Comparison of ENCODE assay signal across 10 mouse cellular contexts in the genomic region with DNA sequence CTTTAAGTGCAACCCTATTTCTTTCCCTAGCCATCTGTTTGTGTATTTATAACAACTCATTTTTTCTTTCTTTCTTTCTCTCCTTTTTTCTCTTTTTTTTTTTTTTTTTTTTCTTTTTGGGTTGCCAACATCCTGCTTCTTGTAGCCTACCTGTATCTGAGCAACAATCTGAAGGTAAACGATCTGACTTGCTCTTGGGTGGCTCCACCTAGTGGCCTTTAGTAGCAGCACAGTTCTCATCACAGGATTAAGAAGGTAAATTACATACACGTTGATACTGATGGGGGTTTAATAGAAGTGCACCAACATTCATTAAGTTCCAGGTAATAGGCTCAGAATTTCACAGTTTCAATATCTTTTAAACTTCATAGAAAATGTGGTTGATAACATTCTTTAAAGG.
DNase-seq lines count a peak whose midpoint lies in the region; ATAC-seq and TF ChIP-seq lines count a peak whose summit lies in the region.
"Had no signal": no experiment of that assay in that cellular context is flagged by ENCODE, and none has a peak within 500 bp of the region (broad histone marks: within the 10 kb centered on the region; RNA-seq: fewer than 3 reads in every experiment).

No protein-coding gene starts in this region.

- peak; percentile 87 for TF ChIP-seq CTCF in layer of hippocampus, adult 2 months (conservative IDR thresholded peaks at IDR 0.05)

- no peak overlapping the region for H3K4me2 ChIP-seq in hindbrain, embryonic 13.5 days
- H3K4me2 ChIP-seq in hindbrain, embryonic 12.5 days (replicated peaks): no peak overlapping the region
- no peak overlapping the region for H3K4me2 ChIP-seq in forebrain, embryonic 16.5 days (ENCODE audit: low read length)
- H3K4me2 ChIP-seq in midbrain, embryonic 16.5 days (ENCODE audit: low read length): no peak overlapping the region

- no peak overlapping the region for H3K9ac ChIP-seq in hindbrain, embryonic 13.5 days
- H3K9ac ChIP-seq in hindbrain, embryonic 12.5 days: no peak overlapping the region
- H3K9ac ChIP-seq in forebrain, embryonic 16.5 days (replicated peaks; ENCODE audit: low read depth, low read length): no peak overlapping the region
- H3K9ac ChIP-seq in midbrain, embryonic 16.5 days (ENCODE audit: low read depth, low read length): no peak overlapping the region

- H3K36me3 ChIP-seq in hindbrain, embryonic 13.5 days: no peaks in the 10 kb centered on the region
- H3K36me3 ChIP-seq in hindbrain, embryonic 12.5 days: no peaks in the 10 kb centered on the region
- no peaks in the 10 kb centered on the region for H3K36me3 ChIP-seq in forebrain, embryonic 16.5 days (ENCODE audit: control insufficient read depth, insufficient read depth)
- no peaks in the 10 kb centered on the region for H3K36me3 ChIP-seq in midbrain, embryonic 16.5 days (ENCODE audit: control insufficient read depth, insufficient read depth, low read length)

- peak; percentile 55; the same call in 1 of the 2 replicates for ATAC-seq in hindbrain, embryonic 13.5 days (ENCODE audit: low FRiP score)
- ATAC-seq in hindbrain, embryonic 12.5 days (ENCODE audit: low FRiP score): no peak
- peak; percentile 74 for ATAC-seq in CD4-positive, CD25-positive, alpha-beta regulatory T cell, adult 4 months
- peak; percentile 19; the same call in 1 of the 2 replicates for ATAC-seq in forebrain, embryonic 16.5 days
- peak; percentile 74; the same call in 1 of the 2 replicates for ATAC-seq in midbrain, embryonic 16.5 days

- H3K27ac ChIP-seq in hindbrain, embryonic 13.5 days: no peak overlapping the region
- no peak overlapping the region for H3K27ac ChIP-seq in hindbrain, embryonic 12.5 days
- H3K27ac ChIP-seq in forebrain, embryonic 16.5 days (ENCODE audit: low read length): no peak overlapping the region
- H3K27ac ChIP-seq in layer of hippocampus, adult 2 months: no peak overlapping the region
- no peak overlapping the region for H3K27ac ChIP-seq in midbrain, embryonic 16.5 days (ENCODE audit: low read length)

- peaks cover 15% of the 10 kb centered on the region for H3K4me1 ChIP-seq in hindbrain, embryonic 13.5 days (replicated peaks)
- H3K4me1 ChIP-seq in hindbrain, embryonic 12.5 days: peaks cover 13% of the 10 kb centered on the region
- peaks cover 14% of the 10 kb centered on the region for H3K4me1 ChIP-seq in forebrain, embryonic 16.5 days (replicated peaks; ENCODE audit: control insufficient read depth, insufficient read depth, low read length)
- no peaks in the 10 kb centered on the region; the same call in 1 of the 2 replicates for H3K4me1 ChIP-seq in midbrain, embryonic 16.5 days (ENCODE audit: control insufficient read depth, insufficient read depth, low read length)
- H3K4me1 ChIP-seq: megakaryocyte, embryonic 14.5 days had no signal

- H3K4me3 ChIP-seq in hindbrain, embryonic 13.5 days: no peak overlapping the region
- no peak overlapping the region for H3K4me3 ChIP-seq in hindbrain, embryonic 12.5 days
- no peak overlapping the region for H3K4me3 ChIP-seq in forebrain, embryonic 16.5 days (replicated peaks; ENCODE audit: low read length)
- no peak overlapping the region for H3K4me3 ChIP-seq in layer of hippocampus, adult 2 months
- no peak overlapping the region for H3K4me3 ChIP-seq in midbrain, embryonic 16.5 days (ENCODE audit: low read depth, low read length)
- H3K4me3 ChIP-seq: erythroblast, embryonic 14.5 days; megakaryocyte, embryonic 14.5 days had no signal

- H3K9me3 ChIP-seq in hindbrain, embryonic 13.5 days: no peaks in the 10 kb centered on the region
- H3K9me3 ChIP-seq in hindbrain, embryonic 12.5 days (replicated peaks): no peaks in the 10 kb centered on the region
- H3K9me3 ChIP-seq in forebrain, embryonic 16.5 days (ENCODE audit: control insufficient read depth, low read length): no peaks in the 10 kb centered on the region
- no peaks in the 10 kb centered on the region for H3K9me3 ChIP-seq in midbrain, embryonic 16.5 days (replicated peaks; ENCODE audit: control insufficient read depth, low read length, poor library complexity, severe bottlenecking)
- H3K9me3 ChIP-seq: megakaryocyte, embryonic 14.5 days had no signal

- 4% methylated on average over 2 of the region's 2 CpGs for WGBS in hindbrain, embryonic 13.5 days
- 9% methylated on average over 2 of the region's 2 CpGs for WGBS in hindbrain, embryonic 12.5 days
- WGBS in forebrain, embryonic 16.5 days: 1% methylated on average over 2 of the region's 2 CpGs
- 11% methylated on average over 2 of the region's 2 CpGs for WGBS in midbrain, embryonic 16.5 days

- no peaks in the 10 kb centered on the region for H3K27me3 ChIP-seq in hindbrain, embryonic 13.5 days
- no peaks in the 10 kb centered on the region for H3K27me3 ChIP-seq in hindbrain, embryonic 12.5 days
- H3K27me3 ChIP-seq in forebrain, embryonic 16.5 days (replicated peaks; ENCODE audit: control insufficient read depth, insufficient read depth, low read length): no peaks in the 10 kb centered on the region
- no peaks in the 10 kb centered on the region for H3K27me3 ChIP-seq in midbrain, embryonic 16.5 days (ENCODE audit: control insufficient read depth, insufficient read depth, low read depth, low read length)
- H3K27me3 ChIP-seq: megakaryocyte, embryonic 14.5 days had no signal

- DNase-seq in adrenal gland, postnatal 14 days: peak; percentile 31
- peak; percentile 38 to 39 for DNase-seq in layer of hippocampus, adult 2 months (ENCODE audit: low spot score in 2 of 2)
- DNase-seq in gastrocnemius, postnatal 4 days (ENCODE audit: low spot score in 2 of 2): no peak

Comparison
In these comparisons a context has a peak if more than half of its experiments do, and no peak if none do; other contexts are left out.
1. DNase-seq: peak in adrenal gland, postnatal 14 days (single experiment) and layer of hippocampus, adult 2 months (2 of 2); none in gastrocnemius, postnatal 4 days (0 of 2).